Mouse (Mus musculus): ENCODE data around the gene Mospd1. TPM values are rescaled to one million over a fixed set of nuclear protein-coding genes. Genes with fewer than 3 reads are reported as not detected.
A peak's percentile ranks its signal among the peaks of the same experiment; 100 is the strongest.

The Mospd1 gene
- polyA plus RNA-seq (2015; fragmentation: Nextera tagmentation; extraction: Ambion mirVana): 46.9 and 69.4 TPM in 2 replicates

- ATAC-seq (ENCODE audit: insufficient number of reproducible peaks, low FRiP score, low TSS enrichment, low read depth): peak; percentile 92
Measured at GRCm38 (mm10) chrX:53370366-53370740, at the start of gene Mospd1. TSS of gene Mospd1 (minus strand) at chrX:53370502.

GRCm38 (mm10) chrX:53386362-53386761, 16.1 kb upstream of the Mospd1 start:
- Histone ChIP-seq H3K27me3 (no peaks in the 10 kb centered on the region), H3K4me1 (no peaks in the 10 kb centered on the region), H3K9ac (no peak overlapping the region), H3K4me2 (no peak overlapping the region), H3K36me3 (no peaks in the 10 kb centered on the region), H3K4me3 (no peak overlapping the region), H3K27ac (no peak overlapping the region), H3K9me3 (no peaks in the 10 kb centered on the region)
- ATAC-seq (ENCODE audit: insufficient number of reproducible peaks, low FRiP score, low TSS enrichment, low read depth): no peak
- 69% methylated on average over 3 of the region's 3 CpGs for WGBS

More at GRCm38 (mm10) chrX:53370366-53370740, at the start of gene Mospd1:
- Histone ChIP-seq H3K36me3 (no peaks in the 10 kb centered on the region), H3K4me3 (peak within 1 kb of the TSS; percentile 57), H3K27me3 (no peaks in the 10 kb centered on the region), H3K9ac (peak within 1 kb of the TSS; percentile 52), H3K27ac (peak within 1 kb of the TSS; percentile 78), H3K4me1 (no peaks in the 10 kb centered on the region), H3K4me2 (peak within 1 kb of the TSS; percentile 54), H3K9me3 (no peaks in the 10 kb centered on the region)
- WGBS: 21% methylated on average over 14 of the region's 15 CpGs

- Histone ChIP-seq H3K36me3 (no peaks in the 10 kb centered on the region), H3K9me3 (no peaks in the 10 kb centered on the region), H3K9ac (no peak overlapping the region), H3K27ac (no peak overlapping the region), H3K4me3 (no peak overlapping the region), H3K27me3 (no peaks in the 10 kb centered on the region), H3K4me1 (no peaks in the 10 kb centered on the region), H3K4me2 (no peak overlapping the region)
- WGBS: 44% methylated on average over 3 of the region's 3 CpGs
- no peak for ATAC-seq (ENCODE audit: insufficient number of reproducible peaks, low FRiP score, low TSS enrichment, low read depth)
Measured at GRCm38 (mm10) chrX:53383122-53383521, 12.8 kb upstream of the Mospd1 start.

- Histone ChIP-seq H3K36me3 (no peaks in the 10 kb centered on the region), H3K4me1 (no peaks in the 10 kb centered on the region), H3K9ac (peak overlapping the region; percentile 52), H3K27me3 (no peaks in the 10 kb centered on the region), H3K4me2 (peak overlapping the region; percentile 54), H3K9me3 (no peaks in the 10 kb centered on the region), H3K27ac (peak overlapping the region; percentile 78), H3K4me3 (peak overlapping the region; percentile 57)
- 26% methylated on average over 24 of the region's 25 CpGs for WGBS
- ATAC-seq (ENCODE audit: insufficient number of reproducible peaks, low FRiP score, low TSS enrichment, low read depth): peak; percentile 69
Measured at GRCm38 (mm10) chrX:53369534-53370365, 552 bp downstream of the Mospd1 start.

- 71% methylated on average over 7 of the region's 7 CpGs for WGBS
Measured at GRCm38 (mm10) chrX:53364668-53365383, 5.5 kb downstream of the Mospd1 start.

GRCm38 (mm10) chrX:53348374-53348773, 21.9 kb downstream of the Mospd1 start:
- H3K4me1 ChIP-seq: no peaks in the 10 kb centered on the region
- H3K4me2 ChIP-seq: no peak overlapping the region
- peaks cover 6% of the 10 kb centered on the region; the same call in 1 of the 2 replicates for H3K36me3 ChIP-seq
- WGBS: 80% methylated on average over 4 of the region's 4 CpGs
- no peaks in the 10 kb centered on the region for H3K9me3 ChIP-seq
- no peaks in the 10 kb centered on the region for H3K27me3 ChIP-seq
- H3K4me3 ChIP-seq: no peak overlapping the region
- H3K27ac ChIP-seq: no peak overlapping the region
- ATAC-seq (ENCODE audit: insufficient number of reproducible peaks, low FRiP score, low TSS enrichment, low read depth): no peak
- no peak overlapping the region for H3K9ac ChIP-seq

More at GRCm38 (mm10) chrX:53364668-53365383, 5.5 kb downstream of the Mospd1 start:
- Histone ChIP-seq H3K9ac (no peak overlapping the region), H3K27ac (no peak overlapping the region), H3K27me3 (no peaks in the 10 kb centered on the region), H3K4me3 (no peak overlapping the region), H3K4me1 (no peaks in the 10 kb centered on the region), H3K9me3 (no peaks in the 10 kb centered on the region), H3K36me3 (no peaks in the 10 kb centered on the region), H3K4me2 (no peak overlapping the region)
- no peak for ATAC-seq (ENCODE audit: insufficient number of reproducible peaks, low FRiP score, low TSS enrichment, low read depth)

- ATAC-seq (ENCODE audit: insufficient number of reproducible peaks, low FRiP score, low TSS enrichment, low read depth): no peak
- no peaks in the 10 kb centered on the region for H3K9me3 ChIP-seq
- no peaks in the 10 kb centered on the region for H3K27me3 ChIP-seq
- no peaks in the 10 kb centered on the region for H3K36me3 ChIP-seq
- H3K4me1 ChIP-seq: no peaks in the 10 kb centered on the region
- H3K4me2 ChIP-seq: no peak overlapping the region
- H3K27ac ChIP-seq: no peak overlapping the region
- 60% methylated on average over 2 of the region's 2 CpGs for WGBS
- no peak overlapping the region for H3K9ac ChIP-seq
- no peak overlapping the region for H3K4me3 ChIP-seq
Measured at GRCm38 (mm10) chrX:53341531-53341930, 28.8 kb downstream of the Mospd1 start.

GRCm38 (mm10) chrX:53337355-53337754, 32.9 kb downstream of the Mospd1 start:
- Histone ChIP-seq H3K27ac (no peak overlapping the region), H3K4me3 (no peak overlapping the region), H3K4me1 (no peaks in the 10 kb centered on the region), H3K36me3 (no peaks in the 10 kb centered on the region), H3K4me2 (no peak overlapping the region), H3K9me3 (no peaks in the 10 kb centered on the region), H3K9ac (no peak overlapping the region), H3K27me3 (no peaks in the 10 kb centered on the region)
- ATAC-seq (ENCODE audit: insufficient number of reproducible peaks, low FRiP score, low TSS enrichment, low read depth): no peak

GRCm38 (mm10) chrX:53330396-53330795, 39.9 kb downstream of the Mospd1 start:
- no peak overlapping the region for H3K4me3 ChIP-seq
- H3K4me2 ChIP-seq: no peak overlapping the region
- no peaks in the 10 kb centered on the region for H3K36me3 ChIP-seq
- no peaks in the 10 kb centered on the region for H3K4me1 ChIP-seq
- ATAC-seq (ENCODE audit: insufficient number of reproducible peaks, low FRiP score, low TSS enrichment, low read depth): no peak
- no peaks in the 10 kb centered on the region for H3K9me3 ChIP-seq
- H3K27me3 ChIP-seq: no peaks in the 10 kb centered on the region
- no peak overlapping the region for H3K9ac ChIP-seq
- no peak overlapping the region for H3K27ac ChIP-seq
- WGBS: 88% methylated on average over 4 of the region's 4 CpGs

- WGBS: 76% methylated on average over 4 of the region's 4 CpGs
- no peaks in the 10 kb centered on the region for H3K27me3 ChIP-seq
- H3K9me3 ChIP-seq: no peaks in the 10 kb centered on the region
- H3K4me3 ChIP-seq: no peak overlapping the region
- H3K27ac ChIP-seq: no peak overlapping the region
- ATAC-seq (ENCODE audit: insufficient number of reproducible peaks, low FRiP score, low TSS enrichment, low read depth): no peak
- H3K9ac ChIP-seq: no peak overlapping the region
- H3K36me3 ChIP-seq: no peaks in the 10 kb centered on the region
- no peak overlapping the region for H3K4me2 ChIP-seq
- H3K4me1 ChIP-seq: no peaks in the 10 kb centered on the region
Measured at GRCm38 (mm10) chrX:53321111-53321510, 49.2 kb downstream of the Mospd1 start.

GRCm38 (mm10) chrX:53320564-53320963, 49.7 kb downstream of the Mospd1 start:
- Histone ChIP-seq H3K4me3 (no peak overlapping the region), H3K9ac (no peak overlapping the region), H3K4me2 (no peak overlapping the region), H3K36me3 (no peaks in the 10 kb centered on the region), H3K9me3 (no peaks in the 10 kb centered on the region), H3K4me1 (no peaks in the 10 kb centered on the region), H3K27me3 (no peaks in the 10 kb centered on the region), H3K27ac (no peak overlapping the region)
- 65% methylated on average over 2 of the region's 2 CpGs for WGBS
- no peak for ATAC-seq (ENCODE audit: insufficient number of reproducible peaks, low FRiP score, low TSS enrichment, low read depth)

All from limb, embryonic 15.5 days (tissue).